Mouse (Mus musculus) liver, embryonic 13.5 days (tissue): ENCODE measurements at regions not wholly inside any gene's neighbourhood (a gene's known extent, or its start where the extent isn't known, plus 50 kb on each side); places are given as distances from the start of the nearest gene placed in this dataset.

Experiments used
- ATAC-seq: fragments of 200-750 bp; cut with Nextera tagmentation; 2 replicates; pipeline ENCODE4 v1.8.0; 2017; ENCODE audit warnings: low read depth, mild to moderate bottlenecking, moderate number of reproducible peaks, moderate library complexity
- DNase-seq: peaks from one replicate; pipeline ENCODE4 v3.0.0; 2022
- H3K27ac ChIP-seq: fragments of 300-500 bp; sonication (generic); 2 replicates; pipeline ENCODE4 v1.5.1; 2015; ENCODE audit warnings: moderate library complexity, mild to moderate bottlenecking, inconsistent platforms
- H3K27me3 ChIP-seq: fragments of 300-500 bp; sonication (generic); 2 replicates; pipeline ENCODE4 v1.6.1; 2015; ENCODE audit warnings: mild to moderate bottlenecking, inconsistent platforms
- H3K36me3 ChIP-seq: fragments of 300-500 bp; sonication (generic); 2 replicates; pipeline ENCODE4 v1.6.1; 2015; ENCODE audit warnings: mild to moderate bottlenecking, inconsistent platforms
- H3K4me1 ChIP-seq: fragments of 300-500 bp; sonication (generic); replicated peaks from 2 replicates; pipeline ENCODE4 v1.6.1; 2015; ENCODE audit warnings: inconsistent platforms
- H3K4me2 ChIP-seq: fragments of 300-500 bp; sonication (generic); 2 replicates; pipeline ENCODE4 v1.6.1; 2015; ENCODE audit warnings: inconsistent platforms, mild to moderate bottlenecking, moderate library complexity
- H3K4me3 ChIP-seq: fragments of 300-500 bp; sonication (generic); replicated peaks from 2 replicates; pipeline ENCODE4 v1.5.1; 2015; ENCODE audit warnings: mild to moderate bottlenecking, inconsistent platforms
- H3K9ac ChIP-seq: fragments of 300-500 bp; sonication (generic); 2 replicates; pipeline ENCODE4 v1.6.1; 2015; ENCODE audit warnings: mild to moderate bottlenecking, inconsistent platforms
- H3K9me3 ChIP-seq: fragments of 300-500 bp; sonication (generic); replicated peaks from 2 replicates; pipeline ENCODE4 v1.6.1; 2016; ENCODE audit warnings: inconsistent platforms
- WGBS: fragments of 180-500 bp; shearing (Covaris S2); methylation state at CpG from one replicate; pipeline ENCODE4 v1.1.7; 2015; ENCODE audit not compliant: insufficient replicate concordance; 5-methylcytosine and 5-hydroxymethylcytosine counted together

- Histone ChIP-seq H3K4me2 (no peak overlapping the region), H3K27ac (no peak overlapping the region), H3K9ac (no peak overlapping the region), H3K9me3 (no peaks in the 10 kb centered on the region), H3K36me3 (no peaks in the 10 kb centered on the region), H3K4me1 (no peaks in the 10 kb centered on the region), H3K27me3 (no peaks in the 10 kb centered on the region), H3K4me3 (no peak overlapping the region)
- WGBS = 52% methylated on average over 2 of the region's 2 CpGs
- DNase-seq = no peak
- ATAC-seq = no peak
Measured at GRCm38 (mm10) chr8:31749974-31750373, 1678.5 kb upstream of the 5930422O12Rik start.

- no peak overlapping the region for H3K4me2 ChIP-seq
- no peaks in the 10 kb centered on the region for H3K36me3 ChIP-seq
- H3K27ac ChIP-seq = no peak overlapping the region
- DNase-seq (no peak), ATAC-seq (no peak)
- no peaks in the 10 kb centered on the region for H3K27me3 ChIP-seq
- 65% methylated on average over 3 of the region's 3 CpGs for WGBS
- no peaks in the 10 kb centered on the region for H3K9me3 ChIP-seq
- 0 out of 2 replicates have a peak, but pooled peaks cover 3% of the 10 kb centered on the region for H3K4me1 ChIP-seq
- H3K9ac ChIP-seq = no peak overlapping the region
- H3K4me3 ChIP-seq = no peak overlapping the region
Measured at GRCm38 (mm10) chr8:31750482-31751126, 1677.9 kb upstream of the 5930422O12Rik start.

GRCm38 (mm10) chr8:31755737-31756136 lies 1672.8 kb upstream of the 5930422O12Rik start:
- 42% methylated on average over 3 of the region's 3 CpGs for WGBS
- no peak overlapping the region for H3K4me3 ChIP-seq
- no peak for ATAC-seq
- no peak for DNase-seq
- no peaks in the 10 kb centered on the region for H3K36me3 ChIP-seq
- H3K4me2 ChIP-seq = no peak overlapping the region
- H3K9ac ChIP-seq = no peak overlapping the region
- H3K4me1 ChIP-seq = 0 out of 2 replicates have a peak, but pooled peaks cover 4% of the 10 kb centered on the region
- H3K27ac ChIP-seq = no peak overlapping the region
- H3K9me3 ChIP-seq = no peaks in the 10 kb centered on the region
- H3K27me3 ChIP-seq = no peaks in the 10 kb centered on the region

GRCm38 (mm10) chr8:31762091-31762490 lies 1666.4 kb upstream of the 5930422O12Rik start:
- no peak for ATAC-seq
- no peaks in the 10 kb centered on the region for H3K4me1 ChIP-seq
- no peaks in the 10 kb centered on the region for H3K36me3 ChIP-seq
- H3K9me3 ChIP-seq = no peaks in the 10 kb centered on the region
- no peak for DNase-seq
- no peak overlapping the region for H3K27ac ChIP-seq
- H3K27me3 ChIP-seq = no peaks in the 10 kb centered on the region
- no peak overlapping the region for H3K9ac ChIP-seq
- no peak overlapping the region for H3K4me3 ChIP-seq
- WGBS = 81% methylated on average over 6 of the region's 6 CpGs
- H3K4me2 ChIP-seq = no peak overlapping the region
